Mouse (Mus musculus) CH12F3 (cell line): ENCODE measurements around the gene Ubr1.
"Not testable (repeated sequence)": the region's sequence is repeated elsewhere in the genome, so short reads cannot be mapped to it uniquely, and the experiment has no call there.

Experiments
- in situ Hi-C: fragments of 300-500 bp; cut with MboI; formaldehyde crosslinking; loops from 2 replicates; pipeline ENCODE4 v1.14.3; 2020; ENCODE audit warnings: low sequenced_read_pairs

Ubr1 gene

DNA sequence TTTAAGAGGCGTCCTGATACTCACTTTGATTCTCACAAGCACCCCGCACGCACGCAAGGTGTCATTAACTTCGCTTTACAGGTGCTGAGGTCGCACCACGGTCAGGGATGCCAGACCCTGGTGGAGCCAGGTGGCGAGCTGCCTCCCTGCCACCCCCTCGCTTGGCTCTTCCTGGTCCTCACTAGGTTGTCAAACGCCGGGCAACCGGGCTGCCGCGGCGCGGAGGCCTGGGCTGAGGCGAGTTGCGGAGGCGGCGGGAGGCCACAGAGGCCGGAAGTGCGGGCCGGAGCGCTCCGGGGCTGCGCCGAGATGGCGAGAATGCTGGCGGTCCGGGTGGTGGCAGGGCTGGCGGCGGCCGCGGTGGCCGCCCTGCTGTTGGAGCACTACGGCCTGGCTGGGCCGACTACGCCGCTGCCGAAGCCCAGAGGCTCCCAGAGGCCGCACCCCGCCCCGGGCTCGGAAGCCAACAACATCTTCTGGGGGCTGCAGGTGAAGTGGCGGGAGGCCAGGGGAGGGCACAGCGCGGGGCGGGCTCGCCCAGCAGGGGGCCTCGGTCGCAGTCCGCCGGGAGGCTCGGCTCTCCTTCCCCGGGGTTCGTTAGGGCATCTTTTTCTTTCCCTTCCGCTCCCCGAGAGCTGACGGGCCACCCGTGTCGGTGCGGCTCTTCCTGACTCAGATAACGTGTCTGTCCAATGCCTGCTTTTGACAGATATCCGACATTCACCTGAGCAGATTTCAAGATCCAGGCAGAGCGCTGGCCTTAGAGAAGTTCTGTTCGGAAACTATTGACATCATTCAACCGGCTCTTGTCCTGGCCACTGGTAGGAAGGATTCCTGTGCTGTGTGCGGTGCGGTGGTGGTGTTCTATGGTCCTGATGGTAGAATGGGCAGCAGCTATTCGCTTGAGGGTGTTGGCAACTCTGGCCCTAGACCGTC, 6.7 kb upstream of the Ubr1 start, which contains the start of gene Tmem62:
TSS of gene Tmem62 (plus strand) at position 28 of the 936 bp plus-strand sequence.
- in situ Hi-C loops = no loop called here

DNA sequence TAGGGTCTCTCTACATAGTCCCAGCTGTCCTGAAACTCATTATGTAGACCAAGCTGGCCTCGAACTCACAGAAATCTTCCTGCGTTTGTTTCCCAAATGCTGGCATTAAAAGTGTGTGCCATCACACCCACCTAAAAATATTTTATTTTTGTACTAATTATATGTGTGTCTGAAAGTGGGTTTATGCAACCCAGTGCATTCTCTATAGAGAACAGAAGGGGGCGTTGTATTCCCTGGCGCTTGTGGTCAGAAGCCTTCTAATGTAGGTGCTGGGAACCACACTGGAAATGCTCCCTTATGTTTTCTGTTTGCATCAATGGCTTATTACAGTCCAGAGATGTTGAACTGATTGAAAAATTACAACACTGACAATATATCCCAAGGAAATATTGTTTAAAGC, 5.8 kb upstream of the Ubr1 start:
- in situ Hi-C loops = no loop called here

DNA sequence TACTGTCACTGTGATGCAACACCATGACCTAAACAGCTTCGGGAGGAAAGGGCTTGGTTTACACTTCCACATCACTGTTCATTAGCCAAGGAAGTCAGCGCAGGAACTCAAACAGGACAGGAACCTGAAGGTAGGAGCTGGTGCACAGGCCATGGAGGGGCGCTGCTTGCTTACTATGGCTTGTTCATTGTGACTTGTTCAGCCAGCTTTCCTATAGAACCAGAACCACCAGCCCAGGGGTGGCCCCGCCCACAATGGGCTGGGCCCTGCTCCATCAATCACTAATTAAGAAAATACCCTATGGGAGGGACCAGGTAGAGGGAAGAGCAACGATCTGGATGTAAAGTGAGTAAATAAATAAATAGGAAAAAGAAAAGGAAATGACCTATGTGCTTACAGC, 2.4 kb upstream of the Ubr1 start:
- in situ Hi-C loops = no loop called here

DNA sequence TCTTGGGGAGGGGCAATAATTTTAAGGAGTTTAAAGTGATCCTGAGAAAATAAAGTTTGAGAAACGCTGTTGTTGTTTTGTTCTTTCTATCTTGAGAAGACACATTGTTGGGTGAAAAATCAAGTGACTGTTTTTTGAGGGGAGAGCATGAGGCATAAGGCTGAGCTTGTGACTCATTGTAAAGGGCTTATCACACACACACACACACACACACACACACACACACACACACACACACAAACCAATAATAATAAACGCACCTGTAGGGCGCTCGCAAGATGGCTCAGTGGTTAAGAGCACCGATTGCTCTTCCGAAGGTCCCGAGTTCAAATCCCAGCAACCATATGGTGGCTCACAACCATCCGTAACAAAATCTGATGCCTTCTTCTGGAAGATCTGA, 1.7 kb upstream of the Ubr1 start:
- in situ Hi-C loops = not testable (repeated sequence)

DNA sequence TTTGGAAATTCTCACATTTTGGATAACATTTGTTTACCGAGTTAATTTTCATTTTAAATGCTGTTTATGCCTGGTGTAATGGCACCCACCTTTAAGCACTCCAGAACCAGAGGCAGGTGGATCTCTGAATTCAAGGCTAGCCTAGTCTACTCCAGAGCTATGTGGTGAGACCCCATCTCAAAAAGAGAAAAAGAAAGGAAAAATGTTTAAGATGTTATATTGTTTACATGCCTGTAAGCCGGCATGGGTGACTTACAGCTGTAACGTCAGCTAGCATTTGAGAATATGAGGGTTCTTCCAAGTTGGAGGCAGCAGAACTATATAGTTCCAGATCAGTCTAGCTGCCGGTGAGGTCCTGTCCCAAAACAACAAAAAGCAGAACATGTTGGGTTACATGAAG, 1.3 kb upstream of the Ubr1 start:
- in situ Hi-C loops = no loop called here

DNA sequence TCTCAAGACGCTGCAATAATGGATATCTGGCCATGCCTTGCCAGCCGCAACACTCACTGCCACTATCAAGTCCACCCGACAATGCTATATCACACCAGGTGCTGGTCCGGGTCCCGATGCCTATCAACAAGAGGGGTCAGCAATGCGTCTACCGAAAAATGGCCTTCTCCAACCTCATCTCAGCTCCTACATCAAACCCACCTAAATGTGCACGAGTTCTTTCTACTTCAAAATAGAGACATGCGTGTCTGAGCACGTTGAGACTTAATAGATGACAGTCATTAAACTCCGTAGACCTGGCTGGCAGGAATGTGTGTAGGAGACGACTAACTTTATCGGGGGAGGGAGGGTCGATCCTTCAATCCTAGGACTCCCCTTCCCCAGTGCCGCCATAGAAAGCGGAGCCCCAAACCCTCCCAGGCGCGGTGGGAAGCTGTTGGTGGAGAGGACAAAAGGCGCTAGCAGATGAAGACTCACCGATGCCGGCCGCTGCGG, 423 bp downstream of the Ubr1 start:
- in situ Hi-C loops = no loop called here

DNA sequence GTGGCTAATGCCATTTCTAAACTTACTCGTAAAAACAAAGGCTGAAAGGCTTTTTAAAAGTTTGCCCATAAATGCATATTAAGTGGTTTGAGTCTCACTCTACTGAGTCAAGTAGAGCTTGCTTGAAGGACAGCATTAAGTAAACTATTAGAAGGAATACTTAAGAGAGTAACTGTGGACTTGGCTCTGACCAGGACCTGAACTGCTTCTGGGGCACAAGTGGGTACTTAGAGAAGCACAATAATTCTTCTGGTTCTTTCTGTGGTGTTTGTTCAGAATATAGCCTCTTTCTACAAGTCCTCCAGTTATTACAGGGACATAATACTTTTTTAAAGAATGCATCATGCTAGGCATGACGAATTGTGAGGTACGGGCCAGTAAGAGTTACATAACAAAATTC, 5.0 kb downstream of the Ubr1 start:
- in situ Hi-C loops = no loop called here

DNA sequence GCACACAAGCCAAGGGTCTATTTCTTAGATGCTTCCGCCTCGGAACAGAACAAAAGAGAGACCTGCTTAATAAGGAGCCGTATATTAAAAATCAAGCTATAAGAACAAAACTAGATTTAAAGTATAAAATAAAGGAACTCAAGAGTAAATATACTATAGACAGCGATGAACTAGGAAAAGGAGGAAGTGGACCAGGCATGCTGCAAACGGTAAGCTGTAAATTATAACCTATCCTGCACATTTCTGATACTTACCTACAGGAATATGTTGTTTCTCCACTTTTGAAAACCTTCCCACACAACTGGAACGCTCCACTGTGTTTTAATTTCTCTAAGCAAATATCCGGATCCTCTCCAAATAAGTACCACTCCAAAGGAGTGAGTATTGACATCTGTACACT, 7.4 kb downstream of the Ubr1 start:
- in situ Hi-C loops = no loop called here

DNA sequence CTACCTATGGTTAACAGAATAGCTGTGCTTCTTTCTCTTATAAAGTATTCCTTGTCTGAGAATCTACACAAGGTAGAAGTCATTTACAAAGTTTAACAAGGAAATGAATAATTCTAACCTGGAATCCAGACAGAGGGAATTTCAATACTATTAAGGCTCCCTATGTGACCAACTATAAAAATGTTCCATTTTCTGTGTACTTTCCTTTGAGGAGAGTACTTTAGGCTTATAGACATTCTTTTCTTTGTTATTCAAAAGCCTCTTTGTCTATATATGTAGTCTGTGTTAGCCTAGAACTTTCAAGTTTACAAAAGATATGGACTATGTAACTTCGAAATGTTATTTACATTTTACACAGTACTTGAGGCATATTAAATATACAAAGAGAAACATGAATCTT, 10.3 kb downstream of the Ubr1 start:
- in situ Hi-C loops = no loop called here

DNA sequence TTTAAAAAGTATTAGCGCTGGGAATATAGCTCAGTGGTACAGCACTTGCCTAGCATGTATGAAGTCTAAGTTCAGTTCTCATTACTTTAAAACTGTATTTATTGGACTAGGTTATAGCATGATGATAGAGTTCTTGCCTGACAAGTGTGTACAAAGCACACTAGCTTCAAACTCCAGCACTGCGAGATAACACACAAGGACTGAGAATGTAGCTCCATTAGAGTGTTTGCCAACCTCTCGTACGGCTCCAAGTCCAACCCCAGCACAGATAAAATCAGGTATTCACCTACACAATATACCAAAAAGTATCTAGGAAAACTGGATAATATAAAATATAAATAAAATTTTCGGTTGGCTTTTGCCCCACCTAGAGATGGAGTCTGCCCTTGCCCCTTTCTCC, 10.7 kb downstream of the Ubr1 start:
- in situ Hi-C loops = no loop called here

DNA sequence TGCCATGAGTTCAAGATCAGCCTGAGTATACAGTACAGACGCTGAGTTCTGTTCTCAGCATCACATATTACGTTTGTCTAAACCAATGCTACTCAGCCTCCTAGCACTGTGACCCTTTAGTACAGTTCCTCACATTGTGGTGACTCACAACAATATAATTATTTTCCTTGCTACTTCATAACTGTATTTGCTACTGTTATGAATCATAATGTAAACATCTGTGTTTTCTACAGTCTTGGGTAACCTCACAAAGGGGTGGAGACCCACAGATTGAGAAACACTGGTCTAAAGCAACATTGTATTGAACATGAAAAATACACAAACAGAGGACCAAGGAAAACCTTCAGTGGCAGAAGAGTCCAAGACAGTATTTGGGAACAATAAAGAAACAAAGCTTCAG, 11.2 kb downstream of the Ubr1 start:
- in situ Hi-C loops = no loop called here

DNA sequence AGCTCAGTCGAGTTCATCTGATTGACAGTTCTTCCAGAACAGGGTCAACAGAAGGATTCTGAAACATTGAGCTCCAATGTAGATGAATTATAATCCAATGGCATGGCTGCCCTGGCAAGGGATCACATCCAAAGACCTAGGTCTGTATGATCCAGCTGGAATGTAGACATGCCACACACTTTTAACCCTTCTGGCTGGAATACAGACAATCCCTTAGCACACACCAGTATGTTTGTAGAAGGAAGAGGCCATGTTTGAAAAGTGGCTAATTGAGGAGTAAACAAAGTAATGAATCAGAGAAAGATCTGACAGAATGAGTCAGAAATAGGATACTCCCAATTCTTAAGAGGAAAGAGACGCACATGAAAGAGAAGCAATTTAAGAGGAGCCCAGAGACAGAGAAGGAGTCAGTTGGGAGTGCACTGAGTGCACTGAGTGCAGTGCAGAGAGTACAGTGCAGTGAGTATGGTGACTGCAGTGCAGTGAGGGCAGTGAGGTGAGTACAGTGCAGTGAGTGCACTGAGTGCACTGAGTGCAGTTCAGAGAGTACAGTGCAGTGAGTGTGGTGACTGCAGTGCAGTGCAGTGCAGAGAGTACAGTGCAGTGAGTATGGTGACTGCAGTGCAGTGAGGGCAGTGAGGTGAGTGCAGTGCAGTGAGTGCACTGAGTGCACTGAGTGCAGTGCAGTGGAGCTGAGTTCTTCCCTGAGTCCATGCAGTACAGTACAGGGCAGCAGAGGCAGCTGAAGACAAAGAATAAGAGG, 18.2 kb downstream of the Ubr1 start:
- in situ Hi-C loops = no loop called here

DNA sequence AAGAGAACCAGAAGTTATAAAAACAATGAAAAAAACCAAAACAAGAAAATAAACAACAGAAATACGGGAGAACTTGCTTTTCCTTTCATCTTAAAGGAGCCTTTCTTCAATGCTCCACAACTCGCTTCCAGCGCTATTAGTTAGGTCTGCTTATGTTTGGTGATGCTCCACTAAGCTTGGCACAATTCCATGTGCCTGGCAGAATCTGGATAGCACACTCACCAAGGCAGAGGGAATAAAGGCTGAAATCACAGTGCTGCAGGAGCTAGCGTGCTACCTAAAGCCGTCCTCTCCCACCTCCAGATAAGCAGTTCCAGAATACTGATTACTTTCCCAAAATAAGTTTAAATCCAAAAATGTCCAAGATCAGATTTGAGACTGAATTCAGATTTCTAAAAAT, 19.3 kb downstream of the Ubr1 start:
- in situ Hi-C loops = no loop called here

DNA sequence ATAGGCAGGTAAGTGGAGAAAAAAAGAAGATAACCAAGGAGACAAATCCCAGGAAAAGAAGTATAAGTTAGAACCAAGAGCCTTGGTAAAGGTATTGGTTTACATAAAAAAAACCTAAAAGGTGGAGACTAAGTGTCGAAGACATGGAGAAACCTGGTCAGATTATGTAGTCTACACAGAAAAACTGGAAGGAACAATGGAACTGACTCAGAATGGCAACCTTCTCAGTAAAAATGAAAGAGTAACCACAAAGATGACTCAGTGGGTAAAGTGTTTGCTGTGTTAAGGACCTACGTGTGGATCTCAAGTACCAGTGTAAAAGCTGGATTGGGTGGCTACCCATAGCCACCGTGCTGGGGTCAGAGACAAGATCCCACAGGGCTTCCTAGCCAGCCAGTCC, 37.5 kb downstream of the Ubr1 start:
- in situ Hi-C loops = no loop called here

DNA sequence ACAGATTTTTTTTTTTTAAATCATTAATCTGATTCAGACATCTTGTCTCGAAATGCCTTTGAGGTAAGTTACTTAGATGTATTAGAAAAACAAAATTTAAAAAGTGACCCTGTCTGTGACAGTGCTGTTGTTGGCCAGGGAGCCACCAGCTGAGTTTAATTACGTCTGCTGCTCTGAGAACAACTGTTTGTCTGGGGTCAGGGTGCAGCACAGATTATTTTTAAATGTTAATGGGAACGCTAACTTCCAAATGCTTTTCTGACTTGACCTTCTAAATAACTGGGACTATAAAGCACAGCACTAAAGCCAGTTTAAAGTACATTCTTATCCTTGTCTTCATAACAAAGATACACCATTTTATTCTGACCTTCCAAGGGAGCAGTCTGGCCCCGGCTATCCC, 61.0 kb downstream of the Ubr1 start:
- in situ Hi-C loops = no loop called here

DNA sequence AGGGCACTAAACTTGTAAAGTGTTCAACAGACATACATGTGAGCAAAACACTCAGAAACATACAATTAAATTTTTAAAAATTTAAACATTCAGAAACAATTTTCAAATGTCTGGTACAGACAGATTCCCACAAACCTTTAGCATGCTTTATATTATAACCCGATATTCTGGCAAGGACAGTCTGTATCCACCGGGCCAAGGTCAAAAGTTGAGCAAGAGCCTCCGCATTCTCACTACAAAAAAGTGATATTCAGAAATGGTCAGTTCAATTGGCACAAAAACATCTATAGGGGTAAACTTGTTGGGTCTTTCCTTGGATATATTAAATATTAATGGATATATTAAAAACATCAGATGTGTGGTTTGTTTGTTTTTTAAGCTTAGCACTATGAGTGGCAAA, 74.2 kb downstream of the Ubr1 start:
- in situ Hi-C loops = no loop called here

DNA sequence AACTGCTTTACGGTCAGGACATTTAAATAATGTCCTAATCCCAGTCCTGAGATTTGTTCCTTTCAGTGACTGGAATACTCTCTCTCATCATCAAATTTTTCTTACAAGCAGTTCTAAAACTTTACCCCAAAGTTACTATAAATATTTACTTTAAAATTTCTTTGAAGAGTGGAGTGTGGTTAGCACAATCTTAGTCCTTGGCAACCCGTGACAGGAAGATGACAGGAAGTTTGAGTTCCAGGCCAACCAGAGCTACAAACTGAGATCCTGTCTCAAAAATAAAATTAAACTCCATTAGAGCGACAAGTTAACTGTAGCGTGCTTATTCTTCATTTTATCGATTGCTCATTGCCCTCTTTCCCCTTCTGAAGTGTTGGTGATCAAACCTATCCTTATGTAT, 82.9 kb downstream of the Ubr1 start:
- in situ Hi-C loops = no loop called here

DNA sequence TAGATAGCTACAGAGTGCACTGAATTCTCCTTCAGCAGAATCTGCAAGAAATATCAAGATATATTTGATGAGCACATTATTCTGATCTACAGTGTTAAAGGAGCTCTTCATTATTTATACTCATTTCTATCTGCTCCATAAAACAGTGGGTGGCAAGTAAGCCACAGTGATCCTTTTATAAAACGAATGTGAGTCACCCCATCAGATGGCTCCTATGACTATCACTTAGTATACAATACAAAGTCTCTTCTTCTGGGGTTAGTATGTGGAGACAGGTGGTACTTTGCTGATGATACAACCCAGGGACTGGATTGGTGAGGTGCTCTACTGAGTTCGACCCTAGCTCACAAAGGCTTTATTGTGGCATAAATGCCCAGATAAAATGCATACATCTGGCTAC, 97.3 kb downstream of the Ubr1 start:
- in situ Hi-C loops = loop anchor here (25.0 kb wide), 1 partner anchor 386 kb away; no protein-coding TSS in a partner anchor

DNA sequence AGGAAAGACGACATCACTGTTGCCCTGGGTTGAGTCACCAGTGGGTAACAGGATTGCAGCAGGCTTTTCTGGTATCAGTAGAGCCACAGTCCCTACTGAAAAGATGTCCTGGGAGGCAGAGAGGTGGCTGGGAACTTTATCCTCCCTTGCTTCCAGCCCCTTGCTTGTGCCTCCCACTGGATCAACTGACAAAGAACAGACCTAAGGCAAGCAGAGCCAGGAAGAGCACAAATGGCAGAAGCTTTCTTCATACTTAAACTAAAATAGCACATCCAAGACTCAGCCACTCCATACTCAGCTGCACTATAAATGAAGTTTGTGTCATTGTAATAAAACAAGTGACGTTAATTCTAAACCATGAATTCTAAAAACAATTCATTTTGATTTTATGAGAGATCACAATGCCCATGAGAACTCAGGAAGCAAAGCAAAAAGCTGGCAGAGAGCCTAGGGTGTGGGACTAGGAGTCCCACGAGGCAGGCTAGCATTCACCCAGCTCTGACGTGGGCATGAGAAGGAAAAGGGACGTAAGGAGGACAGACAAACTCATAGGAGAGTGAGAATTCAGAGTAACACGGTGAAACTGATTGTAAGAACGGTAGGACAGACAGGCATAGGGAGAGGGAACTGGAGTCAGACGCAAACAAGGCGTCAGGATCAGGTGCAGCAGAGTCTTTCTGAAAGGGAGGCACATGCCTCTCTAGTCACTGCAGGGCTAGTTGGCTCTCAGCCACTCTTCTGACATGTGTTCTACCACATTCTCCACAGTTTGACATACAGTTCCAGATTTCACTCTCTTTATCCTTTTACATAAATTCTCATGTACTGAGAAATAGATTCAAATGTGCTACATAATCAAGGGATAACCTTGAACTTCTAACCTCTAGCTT, 98.8 kb downstream of the Ubr1 start:
- in situ Hi-C loops = loop anchor here (25.0 kb wide), 1 partner anchor 384 kb away; no protein-coding TSS in a partner anchor

DNA sequence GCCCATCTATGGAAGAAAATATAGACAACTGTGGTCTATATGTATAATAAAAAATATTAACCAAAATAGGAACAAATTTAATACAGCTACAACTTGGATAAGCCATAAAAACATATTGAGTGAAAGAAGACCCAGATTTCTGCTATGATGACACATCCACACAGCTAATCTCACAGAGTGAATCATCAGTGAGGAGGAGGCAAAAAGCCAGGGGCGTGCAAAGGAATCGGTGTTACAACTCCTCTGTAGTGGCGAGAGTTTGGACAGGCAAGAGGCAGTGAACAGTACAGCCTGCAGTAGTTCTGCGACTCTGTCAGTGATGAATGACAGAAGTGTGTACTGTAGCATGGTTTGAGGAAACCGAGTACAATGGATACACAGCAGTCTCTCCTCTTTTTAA, 103.2 kb downstream of the Ubr1 start:
- in situ Hi-C loops = loop anchor here (25.0 kb wide), 1 partner anchor 380 kb away; no protein-coding TSS in a partner anchor

DNA sequence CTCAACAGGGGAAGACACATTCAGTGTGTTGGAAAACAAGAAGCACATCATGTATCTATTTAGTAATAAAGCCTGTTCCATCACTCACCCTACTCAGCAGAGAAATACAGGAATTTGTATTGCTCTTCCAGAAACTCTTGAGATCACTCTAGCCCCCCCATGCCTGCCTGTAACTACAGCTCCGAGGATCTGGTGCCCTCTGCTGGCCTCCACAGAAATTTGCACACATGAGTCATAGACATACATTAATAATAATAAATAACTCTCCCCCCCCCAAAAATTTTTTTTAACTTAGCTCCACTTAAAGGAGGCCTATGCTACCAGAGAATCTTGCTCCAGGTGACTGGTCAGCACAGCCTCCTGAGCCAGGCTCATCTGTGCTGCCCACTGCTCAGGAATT, 104.0 kb downstream of the Ubr1 start:
- in situ Hi-C loops = loop anchor here (25.0 kb wide), 1 partner anchor 379 kb away; no protein-coding TSS in a partner anchor
